Mouse (Mus musculus): Measurements from ENCODE around the gene Pacsin2. TPM values are rescaled to one million over a fixed set of nuclear protein-coding genes. Genes with fewer than 3 reads are reported as not detected.
A peak's percentile ranks its signal among the peaks of the same experiment; 100 is the strongest.
"Not testable (repeated sequence)": the region's sequence is repeated elsewhere in the genome, so short reads cannot be mapped to it uniquely, and the experiment has no call there.

The Pacsin2 gene
- polyA plus RNA-seq, 1 experiment, result 47.6 TPM

DNA sequence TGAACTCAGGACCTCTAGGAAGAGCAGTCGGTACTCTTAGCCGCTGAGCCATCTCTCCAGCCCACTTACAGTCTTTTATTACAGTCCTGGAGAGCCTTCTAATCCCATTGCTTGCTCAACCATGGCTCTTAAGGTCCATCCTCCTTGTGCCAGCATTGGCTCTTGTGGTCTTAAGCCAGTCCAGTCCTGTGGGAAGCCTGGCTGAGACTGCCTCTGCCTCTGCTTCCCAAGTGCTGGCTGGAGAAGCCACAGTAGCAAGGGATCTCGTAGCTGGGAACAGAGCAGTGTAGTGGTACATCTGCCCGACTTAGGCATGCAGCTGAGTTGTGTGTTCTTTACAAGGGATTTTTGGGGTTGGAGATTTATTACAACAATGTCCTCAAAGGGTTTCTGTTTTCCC, 81.9 kb downstream of the Pacsin2 start:
- Histone ChIP-seq H3K4me1 (ENCODE audit: control insufficient read depth, insufficient read depth, low read length) (no peaks in the 10 kb centered on the region; the same call in 1 of the 2 replicates), H3K27ac (ENCODE audit: control insufficient read depth, insufficient read depth, low read depth, low read length, poor library complexity) (no peak overlapping the region), H3K4me3 (replicated peaks; ENCODE audit: control insufficient read depth, low read depth, low read length) (no peak overlapping the region)
- TF ChIP-seq POLR2A (IDR thresholded peaks at IDR 0.05; ENCODE audit: borderline replicate concordance, control insufficient read depth, low read depth, low read length) (no peak), CTCF (IDR thresholded peaks at IDR 0.05; ENCODE audit: control insufficient read depth, insufficient read depth, low read length) (no peak)
- 97% methylated on average over 4 of the region's 4 CpGs for WGBS

DNA sequence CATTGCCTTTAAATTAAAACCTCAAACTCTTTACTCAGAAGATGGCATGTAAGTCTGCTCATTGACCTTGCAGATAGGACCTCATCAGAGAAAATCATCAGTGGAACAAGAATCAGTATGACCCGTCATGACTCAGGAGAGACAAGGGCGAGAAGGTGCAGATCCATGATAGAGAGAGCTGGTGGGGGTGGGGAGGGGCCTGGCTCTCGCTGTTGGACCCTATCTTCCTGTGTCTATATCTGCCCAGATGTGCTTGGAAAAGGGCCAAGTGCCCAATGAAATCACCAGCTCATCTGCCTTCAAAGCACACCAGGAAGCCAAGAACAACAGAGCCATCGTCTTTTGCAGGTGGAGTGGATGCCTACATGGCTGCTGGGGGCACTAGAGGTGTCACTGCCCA, 87.3 kb downstream of the Pacsin2 start:
- WGBS, result 50% methylated on average over 4 of the region's 4 CpGs

DNA sequence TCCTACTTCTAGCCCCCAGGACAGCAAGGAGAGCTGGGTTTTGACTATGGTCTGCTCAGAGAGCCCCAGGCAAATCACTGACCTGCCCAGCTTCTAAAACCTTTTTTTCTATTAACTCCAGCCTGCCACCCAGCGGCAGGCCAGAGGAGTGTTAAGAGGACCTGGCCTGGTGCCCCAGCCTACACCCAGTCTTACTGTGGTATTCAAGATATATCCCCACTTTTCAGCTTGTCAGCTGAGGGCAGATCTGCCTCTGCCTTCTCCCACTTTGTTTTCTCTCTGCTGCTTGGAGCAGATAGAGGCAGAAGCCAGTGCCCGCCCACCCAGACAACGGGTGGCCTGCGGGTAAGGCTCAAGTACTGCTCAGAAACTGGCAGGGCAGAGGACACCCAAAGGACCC, 89.3 kb downstream of the Pacsin2 start:
- peak overlapping the region; percentile 92 for H3K27ac ChIP-seq (ENCODE audit: control insufficient read depth, insufficient read depth, low read depth, low read length, poor library complexity)
- TF ChIP-seq POLR2A (IDR thresholded peaks at IDR 0.05; ENCODE audit: borderline replicate concordance, control insufficient read depth, low read depth, low read length), result 0 out of 2 replicates have a peak, but pooled peaks have one; percentile 46
- peak; percentile 66 for TF ChIP-seq CTCF (IDR thresholded peaks at IDR 0.05; ENCODE audit: control insufficient read depth, insufficient read depth, low read length)
- H3K4me1 ChIP-seq (ENCODE audit: control insufficient read depth, insufficient read depth, low read length), result no peaks in the 10 kb centered on the region; the same call in 1 of the 2 replicates
- H3K4me3 ChIP-seq (replicated peaks; ENCODE audit: control insufficient read depth, low read depth, low read length), result peak overlapping the region; percentile 57
- 51% methylated on average over 4 of the region's 4 CpGs for WGBS

More for the DNA sequence above, 87.3 kb downstream of the Pacsin2 start:
- Histone ChIP-seq H3K4me3 (replicated peaks; ENCODE audit: control insufficient read depth, low read depth, low read length) (no peak overlapping the region), H3K4me1 (ENCODE audit: control insufficient read depth, insufficient read depth, low read length) (no peaks in the 10 kb centered on the region; the same call in 1 of the 2 replicates), H3K27ac (ENCODE audit: control insufficient read depth, insufficient read depth, low read depth, low read length, poor library complexity) (peak overlapping the region; percentile 62)
- TF ChIP-seq CTCF (IDR thresholded peaks at IDR 0.05; ENCODE audit: control insufficient read depth, insufficient read depth, low read length), result no peak
- TF ChIP-seq POLR2A (IDR thresholded peaks at IDR 0.05; ENCODE audit: borderline replicate concordance, control insufficient read depth, low read depth, low read length), result no peak

DNA sequence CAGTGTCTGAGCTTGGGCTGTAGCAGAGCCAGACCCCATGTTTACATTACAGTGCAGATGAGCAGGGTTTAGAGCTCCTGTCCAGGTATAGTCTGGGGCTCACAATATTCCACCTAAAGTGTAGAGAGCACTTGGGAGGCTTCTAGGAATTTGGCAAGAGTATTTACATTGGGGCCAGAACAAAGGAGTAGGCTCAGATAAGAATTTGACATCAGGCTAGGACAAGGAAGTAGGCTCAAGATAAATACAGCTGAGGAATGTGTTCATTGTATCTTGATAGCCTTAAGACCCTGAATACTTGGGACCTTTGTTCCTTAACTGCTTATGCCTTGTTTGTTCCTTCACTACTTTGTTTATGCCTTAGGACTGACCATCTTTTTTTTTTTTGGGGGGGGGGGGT, 90.3 kb downstream of the Pacsin2 start:
- no peaks in the 10 kb centered on the region; the same call in 1 of the 2 replicates for H3K4me1 ChIP-seq (ENCODE audit: control insufficient read depth, insufficient read depth, low read length)
- no peak overlapping the region for H3K27ac ChIP-seq (ENCODE audit: control insufficient read depth, insufficient read depth, low read depth, low read length, poor library complexity)
- no peak overlapping the region for H3K4me3 ChIP-seq (replicated peaks; ENCODE audit: control insufficient read depth, low read depth, low read length)
- TF ChIP-seq CTCF (IDR thresholded peaks at IDR 0.05; ENCODE audit: control insufficient read depth, insufficient read depth, low read length) (no peak), POLR2A (IDR thresholded peaks at IDR 0.05; ENCODE audit: borderline replicate concordance, control insufficient read depth, low read depth, low read length) (no peak)

DNA sequence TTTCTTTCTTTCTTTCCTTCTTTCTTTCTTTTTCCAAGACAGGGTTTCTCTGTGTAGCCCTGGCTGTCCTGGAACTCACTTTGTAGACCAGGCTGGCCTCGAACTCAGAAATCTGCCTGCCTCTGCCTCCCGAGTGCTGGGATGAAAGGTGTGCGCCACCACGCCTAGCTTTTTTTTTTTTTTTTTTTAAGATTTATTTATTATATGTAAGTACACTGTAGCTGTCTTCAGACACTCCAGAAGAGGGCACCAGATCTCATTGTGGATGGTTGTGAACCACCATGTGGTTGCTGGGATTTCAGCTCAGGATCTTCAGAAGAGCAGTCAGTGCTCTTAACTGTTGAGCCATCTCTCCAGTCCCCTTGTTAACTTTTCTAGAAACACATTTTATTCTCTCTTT, 95.7 kb downstream of the Pacsin2 start:
- H3K27ac ChIP-seq (ENCODE audit: control insufficient read depth, insufficient read depth, low read depth, low read length, poor library complexity); H3K4me3 ChIP-seq (replicated peaks; ENCODE audit: control insufficient read depth, low read depth, low read length); H3K4me1 ChIP-seq (ENCODE audit: control insufficient read depth, insufficient read depth, low read length): not testable (repeated sequence)
- WGBS, result 76% methylated on average over 4 of the region's 4 CpGs

DNA sequence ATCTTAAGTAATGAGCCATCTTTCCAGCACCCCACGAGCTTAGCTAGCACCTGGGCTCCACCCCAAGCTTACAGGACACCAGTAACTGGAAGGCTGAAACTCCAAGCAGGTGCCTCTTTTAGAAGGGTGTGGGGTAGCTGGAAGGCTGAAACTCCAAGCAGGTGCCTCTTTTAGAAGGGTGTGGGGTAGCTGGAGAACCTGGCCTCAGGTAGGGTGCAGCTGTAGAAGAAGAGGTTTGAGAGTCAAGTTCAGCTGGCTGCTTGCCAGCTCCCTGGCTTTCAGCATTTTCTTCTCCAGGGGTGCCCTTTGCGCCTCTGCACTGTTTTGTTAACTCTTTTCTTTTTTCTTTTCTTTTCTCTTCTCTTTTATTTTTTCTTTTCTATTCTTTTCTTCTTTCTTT, 96.1 kb downstream of the Pacsin2 start:
- Histone ChIP-seq H3K4me3 (replicated peaks; ENCODE audit: control insufficient read depth, low read depth, low read length) (no peak overlapping the region), H3K27ac (ENCODE audit: control insufficient read depth, insufficient read depth, low read depth, low read length, poor library complexity) (no peak overlapping the region), H3K4me1 (ENCODE audit: control insufficient read depth, insufficient read depth, low read length) (no peaks in the 10 kb centered on the region; the same call in none of the 2 replicates)
- 66% methylated on average over 2 of the region's 2 CpGs for WGBS
- TF ChIP-seq CTCF (IDR thresholded peaks at IDR 0.05; ENCODE audit: control insufficient read depth, insufficient read depth, low read length) (no peak), POLR2A (IDR thresholded peaks at IDR 0.05; ENCODE audit: borderline replicate concordance, control insufficient read depth, low read depth, low read length) (no peak)

DNA sequence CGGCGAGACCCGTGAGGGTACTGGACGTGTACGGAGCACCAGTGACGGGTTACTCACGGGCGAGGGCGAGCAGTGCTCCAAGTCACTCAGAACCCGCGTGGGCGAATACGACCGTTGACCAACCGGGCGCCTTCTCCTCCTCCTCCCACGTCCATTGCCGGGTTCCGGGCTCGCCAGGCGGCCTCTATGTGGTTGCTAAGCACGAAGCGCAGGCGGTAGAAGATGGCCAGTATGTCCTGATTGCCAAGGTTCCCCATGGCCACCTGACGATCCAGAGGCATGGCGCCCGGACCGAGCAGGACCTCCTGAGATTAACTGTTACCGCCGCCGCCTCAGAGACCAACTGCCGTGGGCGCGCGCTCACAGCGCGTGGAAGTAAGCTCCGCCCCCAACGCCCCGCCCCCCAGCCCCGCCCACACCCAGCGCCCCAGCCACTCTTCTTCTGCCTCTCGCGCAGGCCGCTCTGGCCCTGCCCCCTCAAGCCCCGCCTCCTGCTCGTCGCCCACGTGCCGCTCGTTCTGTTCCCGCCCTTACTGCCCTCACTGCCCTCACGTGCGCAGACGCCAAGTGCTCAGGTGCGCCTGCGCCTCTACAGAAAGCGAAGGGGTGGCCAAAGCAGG, 97.4 kb downstream of the Pacsin2 start:
- Histone ChIP-seq H3K4me3 (replicated peaks; ENCODE audit: control insufficient read depth, low read depth, low read length) (peak overlapping the region; percentile 53), H3K4me1 (ENCODE audit: control insufficient read depth, insufficient read depth, low read length) (no peaks in the 10 kb centered on the region; the same call in none of the 2 replicates), H3K27ac (ENCODE audit: control insufficient read depth, insufficient read depth, low read depth, low read length, poor library complexity) (no peak overlapping the region)
- TF ChIP-seq CTCF (IDR thresholded peaks at IDR 0.05; ENCODE audit: control insufficient read depth, insufficient read depth, low read length) (no peak), POLR2A (IDR thresholded peaks at IDR 0.05; ENCODE audit: borderline replicate concordance, control insufficient read depth, low read depth, low read length) (peak; percentile 27; the same call in 1 of the 2 replicates)
- WGBS, result 17% methylated on average over 54 of the region's 58 CpGs

DNA sequence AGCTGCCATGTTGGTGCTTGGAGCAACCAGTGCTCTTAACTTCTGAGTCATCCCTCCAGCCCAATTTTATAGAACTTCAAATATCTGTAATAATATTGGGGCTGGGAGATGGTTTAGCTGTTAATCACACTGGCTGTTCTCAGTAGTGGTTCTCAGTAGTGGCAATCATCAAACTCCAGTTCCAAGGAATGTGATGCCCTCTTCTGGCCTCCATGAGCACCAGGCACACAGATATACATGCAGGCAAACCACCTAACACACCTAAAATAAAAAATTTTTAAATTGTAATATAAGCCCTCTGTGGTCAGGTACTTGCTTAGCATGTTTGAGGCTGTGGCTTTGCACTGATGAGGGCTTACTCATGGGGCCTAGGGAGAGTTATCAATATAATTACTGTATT, 98.7 kb downstream of the Pacsin2 start:
- H3K4me3 ChIP-seq (replicated peaks; ENCODE audit: control insufficient read depth, low read depth, low read length), result no peak overlapping the region
- TF ChIP-seq CTCF (IDR thresholded peaks at IDR 0.05; ENCODE audit: control insufficient read depth, insufficient read depth, low read length) (no peak), POLR2A (IDR thresholded peaks at IDR 0.05; ENCODE audit: borderline replicate concordance, control insufficient read depth, low read depth, low read length) (no peak)
- H3K27ac ChIP-seq (ENCODE audit: control insufficient read depth, insufficient read depth, low read depth, low read length, poor library complexity), result no peak overlapping the region
- no peaks in the 10 kb centered on the region; the same call in none of the 2 replicates for H3K4me1 ChIP-seq (ENCODE audit: control insufficient read depth, insufficient read depth, low read length)

DNA sequence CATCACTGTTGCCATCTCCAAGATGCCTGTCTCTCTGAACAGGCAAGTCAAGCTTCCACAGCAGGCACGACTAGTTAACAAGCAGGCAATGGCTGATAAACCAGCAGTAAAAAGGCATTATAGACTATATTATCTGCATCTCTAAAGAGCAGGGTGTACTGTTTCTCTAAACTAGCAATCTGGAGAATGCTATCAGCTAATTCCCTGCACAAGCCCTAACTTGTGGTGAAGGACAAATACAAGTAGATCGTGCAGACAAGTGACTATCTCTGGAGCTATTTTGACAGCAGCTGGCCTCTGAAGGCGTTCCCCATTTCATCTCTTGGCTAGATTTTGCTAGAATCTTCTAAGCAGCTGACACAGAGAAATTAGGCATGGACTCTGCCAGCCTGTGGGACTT, 100.2 kb downstream of the Pacsin2 start:
- Histone ChIP-seq H3K4me1 (ENCODE audit: control insufficient read depth, insufficient read depth, low read length) (no peaks in the 10 kb centered on the region; the same call in none of the 2 replicates), H3K4me3 (replicated peaks; ENCODE audit: control insufficient read depth, low read depth, low read length) (no peak overlapping the region), H3K27ac (ENCODE audit: control insufficient read depth, insufficient read depth, low read depth, low read length, poor library complexity) (no peak overlapping the region)
- WGBS, result 50% methylated on average over 3 of the region's 3 CpGs
- TF ChIP-seq CTCF (IDR thresholded peaks at IDR 0.05; ENCODE audit: control insufficient read depth, insufficient read depth, low read length) (no peak), POLR2A (IDR thresholded peaks at IDR 0.05; ENCODE audit: borderline replicate concordance, control insufficient read depth, low read depth, low read length) (no peak)

DNA sequence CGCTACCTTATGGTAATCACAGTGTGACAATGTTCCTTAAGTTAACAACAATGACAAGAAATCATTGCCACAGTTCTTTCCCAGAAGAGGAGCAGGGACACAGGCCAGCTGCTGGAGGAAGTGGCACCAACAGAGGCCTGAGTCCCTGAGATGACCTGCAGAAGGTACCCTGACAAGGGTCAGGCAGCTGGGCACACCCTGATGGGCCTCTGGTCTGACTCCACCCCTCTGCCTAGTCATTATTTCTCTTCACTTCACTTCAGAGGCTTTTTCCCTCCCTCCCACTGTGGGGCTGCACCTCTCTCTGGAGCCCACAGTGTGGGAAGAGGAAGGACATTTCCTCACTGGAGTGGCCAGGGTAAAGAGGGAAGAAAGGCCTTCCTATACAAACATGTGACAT, 101.6 kb downstream of the Pacsin2 start:
- WGBS, result 94% methylated on average over 1 of the region's 1 CpGs
- not testable (repeated sequence) for H3K27ac ChIP-seq (ENCODE audit: control insufficient read depth, insufficient read depth, low read depth, low read length, poor library complexity); H3K4me3 ChIP-seq (replicated peaks; ENCODE audit: control insufficient read depth, low read depth, low read length); H3K4me1 ChIP-seq (ENCODE audit: control insufficient read depth, insufficient read depth, low read length)

DNA sequence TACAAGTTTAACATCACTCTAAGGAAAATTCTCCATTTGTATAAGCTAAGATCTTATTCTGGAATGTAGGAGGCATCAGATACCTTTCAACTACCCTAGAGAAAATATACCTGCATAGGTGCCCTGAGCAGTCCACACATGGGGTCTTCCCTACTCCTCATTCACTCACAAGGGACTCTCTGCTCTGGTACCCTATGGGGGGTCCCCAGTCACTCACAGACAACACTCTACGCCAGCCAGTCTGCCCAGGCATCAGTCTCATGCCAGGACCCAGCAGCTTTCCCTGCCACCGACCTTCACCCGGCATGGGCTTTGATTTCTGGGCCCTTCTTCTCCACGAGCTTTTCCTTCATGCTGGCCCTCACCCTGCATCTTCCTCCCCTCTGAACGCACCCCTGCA, 103.5 kb downstream of the Pacsin2 start:
- H3K4me3 ChIP-seq (replicated peaks; ENCODE audit: control insufficient read depth, low read depth, low read length); H3K4me1 ChIP-seq (ENCODE audit: control insufficient read depth, insufficient read depth, low read length); H3K27ac ChIP-seq (ENCODE audit: control insufficient read depth, insufficient read depth, low read depth, low read length, poor library complexity): not testable (repeated sequence)
- WGBS, result 79% methylated on average over 5 of the region's 5 CpGs

Measured in bone marrow, adult 2 months (tissue).